Mouse (Mus musculus) midbrain, embryonic 11.5 days (tissue): Measurements from ENCODE around the gene Rcc1. TPM values are rescaled to one million over a fixed set of nuclear protein-coding genes. Genes with fewer than 3 reads are reported as not detected.

Experiments used
- ATAC-seq: fragments of 200-750 bp; cut with Nextera tagmentation; 2 replicates; pipeline ENCODE4 v1.8.0; 2017; ENCODE audit warnings: moderate TSS enrichment, moderate library complexity; ENCODE audit not compliant: low FRiP score
- DNase-seq: peaks from one replicate; pipeline ENCODE4 v3.0.0; 2015; ENCODE audit warnings: low spot score; ENCODE audit errors: missing footprints
- H3K27ac ChIP-seq: fragments of 300-500 bp; sonication (generic); 2 replicates; pipeline ENCODE4 v1.5.1; 2014; ENCODE audit warnings: low read depth, low read length
- H3K27me3 ChIP-seq: fragments of 300-500 bp; sonication (generic); 2 replicates; pipeline ENCODE4 v1.6.1; 2014; ENCODE audit warnings: mild to moderate bottlenecking, low read length, moderate library complexity, mixed read lengths; ENCODE audit not compliant: control insufficient read depth, insufficient read depth
- H3K36me3 ChIP-seq: fragments of 300-500 bp; sonication (generic); 2 replicates; pipeline ENCODE4 v1.6.1; 2014; ENCODE audit warnings: mild to moderate bottlenecking, low read length, moderate library complexity, mixed read lengths; ENCODE audit not compliant: control insufficient read depth, insufficient read depth
- H3K4me1 ChIP-seq: fragments of 300-500 bp; sonication (generic); 2 replicates; pipeline ENCODE4 v1.6.1; 2014; ENCODE audit warnings: low read length; ENCODE audit not compliant: control insufficient read depth, insufficient read depth
- H3K4me2 ChIP-seq: fragments of 300-500 bp; sonication (generic); 2 replicates; pipeline ENCODE4 v1.6.1; 2014; ENCODE audit warnings: mild to moderate bottlenecking, moderate library complexity
- H3K4me3 ChIP-seq: fragments of 300-500 bp; sonication (generic); 2 replicates; pipeline ENCODE4 v1.5.1; 2014; ENCODE audit warnings: low read depth, low read length
- H3K9ac ChIP-seq: fragments of 300-500 bp; sonication (generic); 2 replicates; pipeline ENCODE4 v1.6.1; 2014; ENCODE audit warnings: low read length
- H3K9me3 ChIP-seq: fragments of 300-500 bp; sonication (generic); 2 replicates; pipeline ENCODE4 v1.6.1; 2016; ENCODE audit warnings: low read length; ENCODE audit not compliant: control insufficient read depth
- WGBS: fragments of 180-500 bp; shearing (Covaris S2); extraction: QIAGEN DNeasy Blood & Tissue Kit; methylation state at CpG from one replicate; pipeline ENCODE4 v1.1.7; 2014; 5-methylcytosine and 5-hydroxymethylcytosine counted together
- polyA plus RNA-seq: library from polyadenylated mRNA; unstranded; fragments of >200 nt; fragmentation: Nextera tagmentation; extraction: Ambion mirVana; gene quantifications from 2 replicates; pipeline ENCODE4 v1.2.1, GENCODE M21; 2014

Rcc1 gene
- polyA plus RNA-seq, 1 experiment from 2014 or later, result 70.3 TPM

GRCm38 (mm10) chr4:132302939-132303479, 50.4 kb downstream of the Rcc1 start, which contains the start of gene Rab42:
Gene Rab42 (minus strand): TSS chr4:132303385.
- peak within 1 kb of the TSS; percentile 41 for H3K4me3 ChIP-seq
- ATAC-seq (peak; percentile 67), DNase-seq (peak; percentile 92)
- no peaks in the 10 kb centered on the region for H3K27me3 ChIP-seq
- peaks cover 6% of the 10 kb centered on the region; the same call in 1 of the 2 replicates for H3K4me1 ChIP-seq
- no peaks in the 10 kb centered on the region for H3K36me3 ChIP-seq
- peak within 1 kb of the TSS; percentile 67 for H3K4me2 ChIP-seq
- H3K9ac ChIP-seq, result peak within 1 kb of the TSS; percentile 60
- H3K9me3 ChIP-seq, result no peaks in the 10 kb centered on the region
- H3K27ac ChIP-seq, result no peak within 1 kb of the TSS
- WGBS, result 2% methylated on average over 31 of the region's 31 CpGs

GRCm38 (mm10) chr4:132301965-132302938, 51.2 kb downstream of the Rcc1 start:
- no peaks in the 10 kb centered on the region for H3K36me3 ChIP-seq
- DNase-seq (no peak), ATAC-seq (no peak)
- 71% methylated on average over 16 of the region's 16 CpGs for WGBS
- H3K9ac ChIP-seq, result peak overlapping the region; percentile 60
- H3K4me1 ChIP-seq, result peaks cover 6% of the 10 kb centered on the region; the same call in 1 of the 2 replicates
- peak overlapping the region; percentile 67 for H3K4me2 ChIP-seq
- H3K27me3 ChIP-seq, result no peaks in the 10 kb centered on the region
- H3K4me3 ChIP-seq, result peak overlapping the region; percentile 41
- H3K27ac ChIP-seq, result no peak overlapping the region
- H3K9me3 ChIP-seq, result no peaks in the 10 kb centered on the region

- Histone ChIP-seq H3K4me3 (no peak overlapping the region), H3K9me3 (no peaks in the 10 kb centered on the region), H3K4me1 (peaks cover 6% of the 10 kb centered on the region; the same call in 1 of the 2 replicates), H3K4me2 (no peak overlapping the region), H3K36me3 (no peaks in the 10 kb centered on the region), H3K27ac (no peak overlapping the region), H3K9ac (no peak overlapping the region), H3K27me3 (no peaks in the 10 kb centered on the region)
- 88% methylated on average over 6 of the region's 6 CpGs for whole genome bisulfite sequencing
- ATAC-seq (no peak), DNase-seq (no peak)
Measured at GRCm38 (mm10) chr4:132301486-132301885, 51.9 kb downstream of the Rcc1 start.

- Histone ChIP-seq H3K4me3 (no peak overlapping the region), H3K9me3 (no peaks in the 10 kb centered on the region), H3K27ac (no peak overlapping the region), H3K4me2 (no peak overlapping the region), H3K9ac (no peak overlapping the region), H3K27me3 (no peaks in the 10 kb centered on the region), H3K4me1 (peaks cover 6% of the 10 kb centered on the region; the same call in 1 of the 2 replicates), H3K36me3 (no peaks in the 10 kb centered on the region)
- DNase-seq (no peak), ATAC-seq (no peak)
- 82% methylated on average over 1 of the region's 1 CpGs for WGBS
Measured at GRCm38 (mm10) chr4:132299849-132300248, 53.6 kb downstream of the Rcc1 start.

GRCm38 (mm10) chr4:132295696-132296390, 57.6 kb downstream of the Rcc1 start:
- Histone ChIP-seq H3K4me3 (no peak overlapping the region), H3K27ac (no peak overlapping the region), H3K4me1 (no peaks in the 10 kb centered on the region), H3K4me2 (no peak overlapping the region), H3K9ac (no peak overlapping the region), H3K27me3 (no peaks in the 10 kb centered on the region), H3K9me3 (peaks cover 5% of the 10 kb centered on the region; the same call in 1 of the 2 replicates), H3K36me3 (peaks cover 7% of the 10 kb centered on the region; the same call in 1 of the 2 replicates)
- no peak for DNase-seq
- 48% methylated on average over 8 of the region's 8 CpGs for WGBS
- ATAC-seq, result no peak

- peaks cover 5% of the 10 kb centered on the region; the same call in 1 of the 2 replicates for H3K9me3 ChIP-seq
- H3K36me3 ChIP-seq, result peaks cover 9% of the 10 kb centered on the region; the same call in 1 of the 2 replicates
- peak; percentile 37 for DNase-seq
- H3K4me3 ChIP-seq, result no peak overlapping the region
- H3K4me2 ChIP-seq, result no peak overlapping the region
- H3K27ac ChIP-seq, result no peak overlapping the region
- no peaks in the 10 kb centered on the region for H3K27me3 ChIP-seq
- no peak for ATAC-seq
- H3K4me1 ChIP-seq, result no peaks in the 10 kb centered on the region
- 86% methylated on average over 7 of the region's 7 CpGs for WGBS
- H3K9ac ChIP-seq, result no peak overlapping the region
Measured at GRCm38 (mm10) chr4:132293682-132294240, 59.6 kb downstream of the Rcc1 start.

- Histone ChIP-seq H3K36me3 (peaks cover 9% of the 10 kb centered on the region; the same call in 1 of the 2 replicates), H3K9ac (no peak overlapping the region), H3K9me3 (peaks cover 5% of the 10 kb centered on the region; the same call in 1 of the 2 replicates), H3K27me3 (no peaks in the 10 kb centered on the region), H3K4me1 (no peaks in the 10 kb centered on the region), H3K4me3 (no peak overlapping the region), H3K27ac (no peak overlapping the region), H3K4me2 (no peak overlapping the region)
- ATAC-seq (no peak), DNase-seq (no peak)
- WGBS, result 50% methylated on average over 4 of the region's 4 CpGs
Measured at GRCm38 (mm10) chr4:132292988-132293387, 60.4 kb downstream of the Rcc1 start.

- H3K4me1 ChIP-seq, result no peaks in the 10 kb centered on the region
- H3K9me3 ChIP-seq, result peaks cover 5% of the 10 kb centered on the region; the same call in 1 of the 2 replicates
- H3K36me3 ChIP-seq, result peaks cover 9% of the 10 kb centered on the region; the same call in 1 of the 2 replicates
- no peak overlapping the region for H3K27ac ChIP-seq
- no peak overlapping the region for H3K9ac ChIP-seq
- no peak overlapping the region for H3K4me3 ChIP-seq
- ATAC-seq (no peak), DNase-seq (peak; percentile 54)
- no peak overlapping the region for H3K4me2 ChIP-seq
- 85% methylated on average over 12 of the region's 12 CpGs for WGBS
- H3K27me3 ChIP-seq, result no peaks in the 10 kb centered on the region
Measured at GRCm38 (mm10) chr4:132291624-132292335, 61.6 kb downstream of the Rcc1 start.
